Mouse (Mus musculus) thymus, postnatal 14 days (tissue): ENCODE measurements at regions not wholly inside any gene's neighbourhood (a gene's known extent, or its start where the extent isn't known, plus 50 kb on each side); places are given as distances from the start of the nearest gene placed in this dataset.
A peak's percentile ranks its signal among the peaks of the same experiment; 100 is the strongest.
"Not testable (repeated sequence)": the region's sequence is repeated elsewhere in the genome, so short reads cannot be mapped to it uniquely, and the experiment has no call there.

ENCODE experiments used
- DNase-seq: peaks from one replicate; pipeline ENCODE4 v3.0.0; 2021

DNA sequence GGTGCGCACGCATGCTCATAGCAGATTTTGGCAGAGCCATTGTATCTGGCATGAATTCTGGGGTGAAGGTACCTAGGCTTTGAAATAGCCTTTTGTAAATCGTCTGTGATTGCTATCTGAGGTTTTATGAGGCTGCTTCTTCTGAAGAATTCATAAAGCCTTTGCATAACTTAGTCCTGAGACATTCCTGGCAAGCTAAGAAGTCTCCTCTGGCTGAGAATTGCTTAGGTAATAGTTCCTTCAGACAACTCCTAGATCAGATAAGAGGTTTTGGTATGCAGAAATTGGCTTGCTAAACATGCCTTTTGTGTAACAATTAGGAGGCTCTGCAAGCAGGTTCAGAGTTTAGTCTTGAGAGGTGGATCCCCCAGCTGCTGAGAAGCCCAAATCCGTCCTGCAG, 82.7 kb downstream of the Pmp22 start:
- DNase-seq = no peak

DNA sequence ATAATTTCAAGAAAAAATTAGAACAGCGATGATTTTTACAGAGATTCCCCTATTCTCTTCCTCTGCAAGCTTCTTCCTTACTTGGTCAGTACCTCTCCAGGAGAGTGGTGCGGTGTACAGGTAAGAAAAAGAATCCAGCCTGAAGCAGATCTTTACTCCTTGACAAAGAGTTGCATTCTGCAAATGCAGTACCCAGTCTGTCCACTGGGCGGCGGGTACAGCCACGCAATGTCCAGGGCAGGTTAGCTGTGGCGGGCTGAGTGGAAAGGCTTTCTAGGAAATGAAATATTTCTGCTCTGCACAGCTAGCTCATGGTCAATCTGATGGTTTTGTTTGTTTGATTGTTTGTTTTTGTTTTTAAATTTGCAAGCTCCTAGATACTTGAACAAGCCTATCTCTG, 84.3 kb downstream of the Pmp22 start:
- peak; percentile 80 for DNase-seq

DNA sequence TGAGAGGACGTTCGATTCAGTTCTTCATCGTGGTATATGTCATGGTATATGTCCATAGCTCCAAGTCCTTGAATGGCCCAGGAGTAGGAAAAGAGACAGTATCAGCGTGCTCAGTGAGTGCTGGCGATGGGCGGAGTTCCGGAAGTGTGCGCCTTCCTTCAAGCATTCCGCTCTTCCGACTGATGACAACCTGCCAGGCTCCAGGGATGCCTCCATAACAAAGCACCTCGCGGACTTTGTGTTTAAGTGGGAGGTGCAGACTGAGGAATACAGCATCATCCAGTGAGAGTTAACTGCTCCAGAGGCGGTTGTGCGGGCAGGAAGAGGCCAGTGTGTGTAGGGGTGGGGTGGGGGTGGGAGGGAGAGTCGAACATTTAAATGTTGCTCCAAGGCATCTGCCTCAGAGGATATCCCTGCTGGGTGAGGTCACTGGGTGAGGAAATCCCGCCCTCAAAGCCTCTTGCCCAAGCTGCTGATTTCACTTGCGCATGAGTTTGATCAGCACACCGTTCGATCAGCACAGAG, 85.2 kb downstream of the Pmp22 start:
- no peak for DNase-seq

DNA sequence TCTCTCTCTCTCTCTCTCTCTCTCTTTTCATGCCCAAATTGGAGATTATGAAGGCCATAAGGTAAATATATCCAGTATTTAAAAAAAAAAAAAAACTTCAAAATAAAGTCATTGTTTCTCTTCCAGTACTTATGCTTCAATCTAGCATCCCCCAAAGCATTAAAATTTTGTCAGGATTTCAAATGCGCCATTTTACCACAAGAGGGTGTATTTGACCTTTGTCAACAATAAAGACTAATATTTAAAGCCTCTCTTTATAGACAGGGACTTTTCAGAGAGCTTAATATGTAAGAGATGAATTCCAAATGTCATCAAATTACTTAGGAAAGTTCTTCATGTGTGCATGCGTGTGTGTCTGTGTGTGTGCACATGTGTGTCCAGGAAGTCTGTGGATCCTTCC, 87.2 kb downstream of the Pmp22 start:
- DNase-seq = no peak

DNA sequence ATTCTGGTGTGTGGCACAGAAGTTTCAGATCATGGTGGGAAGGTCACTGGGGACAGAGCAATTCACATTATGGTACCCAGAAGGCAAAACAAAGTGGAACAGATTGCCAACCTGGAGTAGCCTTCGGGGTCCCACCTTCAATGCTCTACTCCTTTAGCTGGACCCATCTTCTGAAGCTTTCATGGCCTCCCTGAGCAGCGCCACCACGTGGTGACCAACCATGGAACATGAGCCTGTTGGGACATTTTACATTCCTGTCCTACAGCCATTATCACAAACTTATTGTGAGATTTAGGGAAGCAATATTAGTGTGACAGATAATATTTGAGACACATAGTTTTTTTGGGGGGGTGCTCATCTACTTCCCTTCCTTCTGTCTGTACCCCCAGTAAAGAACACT, 88.3 kb downstream of the Pmp22 start:
- no peak for DNase-seq

DNA sequence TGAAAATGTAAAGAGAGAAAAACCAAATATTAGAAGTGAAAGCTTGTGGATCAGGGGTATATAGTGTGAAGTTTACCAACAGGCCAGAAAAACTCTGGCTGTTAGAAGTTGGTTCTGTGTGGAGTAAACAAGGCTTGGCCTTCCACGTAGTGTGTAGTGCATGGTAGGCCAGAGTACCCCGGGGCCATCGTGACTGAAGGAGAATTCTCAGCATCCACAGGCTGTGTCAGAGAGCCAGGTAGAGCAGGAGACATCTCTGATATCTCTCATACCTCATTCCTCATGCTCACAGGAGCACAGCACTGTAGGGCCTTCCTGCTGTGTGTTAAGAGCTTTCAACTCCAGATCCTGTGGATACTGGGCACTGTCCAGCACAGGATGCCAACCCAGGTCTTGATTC, 97.7 kb downstream of the Pmp22 start:
- DNase-seq = no peak

DNA sequence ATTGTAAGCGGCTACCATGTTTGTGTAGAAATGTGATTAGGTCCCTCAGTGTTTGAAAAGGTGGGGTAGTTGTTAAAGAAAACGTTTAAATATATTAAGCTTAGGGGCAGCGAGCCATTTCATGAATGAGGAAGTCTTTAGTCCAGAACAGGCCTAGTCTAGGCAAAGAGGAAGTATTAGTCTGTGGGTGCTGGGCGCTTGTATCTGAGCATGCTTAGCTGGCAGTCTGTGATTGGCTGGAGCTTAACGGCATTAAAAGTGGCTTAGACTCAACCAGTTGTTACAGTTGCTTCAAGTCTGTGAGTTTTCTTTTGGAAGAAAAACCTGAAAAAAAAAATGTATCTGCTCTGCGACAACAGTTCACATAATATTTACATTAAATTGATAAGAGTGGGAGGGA, 102.0 kb downstream of the Pmp22 start:
- no peak for DNase-seq

DNA sequence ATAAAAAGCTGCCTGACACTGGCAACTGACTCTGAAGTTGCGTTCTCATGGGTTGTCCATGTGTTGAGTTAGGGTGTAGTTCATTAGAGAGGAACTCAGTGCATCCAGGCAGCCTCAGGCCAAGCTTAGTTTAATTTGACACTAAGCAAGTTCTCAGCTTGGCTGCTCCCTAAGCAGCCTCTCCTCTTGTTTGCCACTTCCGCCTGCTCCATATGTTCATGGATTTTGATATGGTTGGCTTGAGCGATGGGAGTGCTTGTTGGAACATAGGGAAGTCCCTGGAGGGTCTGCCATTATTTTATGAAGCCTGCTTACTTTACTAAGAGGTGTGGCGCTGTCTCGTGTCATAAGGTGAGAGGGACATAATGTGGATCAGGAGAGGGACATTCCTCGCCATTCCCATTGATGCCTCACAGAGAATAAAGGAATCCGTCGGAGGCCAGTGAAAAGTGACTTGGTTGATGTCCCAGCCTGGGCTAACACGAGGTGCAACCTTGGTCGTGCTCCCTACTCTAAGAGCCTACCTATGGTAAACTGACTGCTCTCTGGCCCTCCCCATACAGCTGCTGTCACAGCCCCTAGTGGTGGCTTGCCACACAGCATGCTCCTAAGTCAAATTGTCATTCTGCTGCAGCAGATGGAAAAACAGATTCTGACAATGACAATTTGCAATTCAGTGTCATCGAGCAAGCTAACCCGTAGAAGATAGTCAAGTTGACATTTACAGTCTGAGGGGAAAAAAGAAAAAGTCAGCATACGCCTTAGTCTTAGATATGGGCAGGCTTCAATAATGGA, 104.6 kb downstream of the Pmp22 start:
- DNase-seq = peak; percentile 18

DNA sequence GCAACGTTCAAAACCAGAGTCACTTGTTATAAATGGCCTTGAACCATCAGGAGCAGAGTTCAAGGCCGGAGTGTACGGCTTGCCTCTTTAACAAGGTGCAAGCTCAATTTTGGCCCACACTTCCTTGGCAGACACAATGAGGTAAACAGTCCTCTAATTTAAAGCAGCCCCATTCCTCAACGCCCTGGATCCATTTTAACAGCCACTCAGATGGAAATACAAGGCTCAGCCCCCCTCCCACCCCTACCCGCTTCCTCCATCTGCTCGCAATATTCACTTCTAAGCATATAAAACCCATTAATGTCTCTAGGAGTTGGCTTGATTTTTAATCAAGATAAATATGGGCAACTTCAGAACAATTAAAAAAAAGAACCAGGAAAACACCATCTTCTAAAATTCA, 105.7 kb downstream of the Pmp22 start:
- no peak for DNase-seq

DNA sequence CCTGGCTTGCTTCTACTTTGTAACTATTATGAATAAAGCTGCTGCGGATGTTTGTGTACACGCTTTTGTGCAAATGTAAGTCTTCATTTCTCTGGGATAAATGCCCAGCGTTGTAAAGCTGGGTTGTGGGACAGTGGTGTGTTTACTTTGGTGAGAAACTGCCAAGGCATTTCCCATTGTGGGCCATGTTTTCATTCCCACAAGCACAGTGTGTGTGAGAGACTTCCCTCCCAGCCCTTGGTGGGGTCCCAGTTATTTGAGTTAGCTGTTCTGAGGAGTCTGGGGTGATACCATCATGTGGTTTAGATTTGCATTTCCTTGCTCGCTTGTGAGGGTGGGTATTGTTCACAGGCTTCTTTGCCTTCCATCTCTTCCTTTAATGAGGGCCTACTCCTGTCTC, 109.9 kb downstream of the Pmp22 start:
- DNase-seq = no peak

DNA sequence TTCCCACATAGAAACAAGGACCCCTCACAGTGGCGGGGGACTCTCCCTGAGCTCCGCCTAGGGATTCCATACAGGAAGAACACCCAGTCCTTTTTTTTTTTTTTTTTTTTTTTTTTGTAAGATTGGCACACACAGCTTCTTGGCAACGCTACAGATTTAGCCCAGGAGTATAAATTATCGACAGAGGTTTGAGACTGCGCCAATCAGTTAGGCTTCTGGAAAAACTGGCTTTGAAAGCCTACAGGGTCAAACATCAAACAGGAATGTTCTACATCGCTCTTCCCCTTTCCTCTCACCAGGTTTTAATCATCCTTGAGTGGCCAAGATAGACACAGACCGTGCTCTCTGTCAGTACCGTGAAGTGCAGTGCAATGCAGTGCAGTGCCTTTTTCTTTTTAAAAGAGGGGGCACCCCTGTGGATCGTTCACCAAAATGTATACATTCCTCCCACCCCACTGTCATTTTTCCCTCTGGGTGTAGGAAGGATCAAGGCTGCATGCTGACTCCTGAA, 115.2 kb downstream of the Pmp22 start:
- DNase-seq = no peak

DNA sequence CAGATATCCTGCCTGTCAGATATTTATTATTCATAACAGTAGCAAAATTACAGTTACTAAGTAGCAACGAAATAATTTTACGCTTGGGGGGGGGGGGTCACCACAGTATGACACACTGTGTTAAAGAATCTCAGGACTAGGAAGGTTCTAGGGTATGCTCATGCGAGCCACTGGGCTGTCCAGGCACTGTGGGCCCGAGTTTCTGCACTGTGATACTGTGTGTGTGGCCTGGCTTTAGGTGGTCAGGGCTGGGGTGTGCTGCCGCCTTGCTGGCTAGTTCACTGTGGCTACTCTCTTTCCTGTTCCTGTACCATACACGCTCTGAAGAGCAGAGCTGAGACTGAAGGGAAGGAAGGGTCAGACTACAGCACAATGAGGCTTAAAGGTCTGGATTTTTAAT, 116.3 kb downstream of the Pmp22 start:
- no peak for DNase-seq

DNA sequence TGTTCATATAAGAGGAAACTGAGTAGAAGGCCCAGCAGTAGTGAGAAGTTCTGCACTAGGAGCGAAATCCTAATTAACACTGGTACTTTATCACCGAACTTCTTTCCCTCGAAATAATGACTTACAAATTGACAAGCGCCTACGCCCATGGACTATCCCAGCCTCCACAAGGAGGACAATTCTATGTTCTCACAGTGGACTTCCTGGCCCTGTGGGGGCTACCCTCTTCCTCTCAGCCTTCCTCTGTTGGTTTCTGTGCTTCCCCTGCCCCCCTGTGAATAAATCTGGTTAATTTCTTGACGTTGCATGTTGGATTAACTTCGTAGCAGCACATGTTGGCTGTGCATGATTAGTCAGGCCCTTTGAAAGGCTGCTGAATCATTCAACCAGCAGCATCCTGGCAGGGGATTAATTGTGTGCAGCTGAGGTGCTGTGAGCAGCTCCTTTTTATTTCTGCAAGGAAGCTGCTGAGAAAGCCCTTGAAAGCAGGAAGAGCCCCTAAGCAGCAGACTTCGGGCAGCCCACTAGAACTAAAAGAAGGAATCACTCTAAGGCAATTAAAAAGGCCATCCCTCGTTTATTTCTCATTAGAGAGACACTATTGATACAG, 117.4 kb downstream of the Pmp22 start:
- DNase-seq = no peak

DNA sequence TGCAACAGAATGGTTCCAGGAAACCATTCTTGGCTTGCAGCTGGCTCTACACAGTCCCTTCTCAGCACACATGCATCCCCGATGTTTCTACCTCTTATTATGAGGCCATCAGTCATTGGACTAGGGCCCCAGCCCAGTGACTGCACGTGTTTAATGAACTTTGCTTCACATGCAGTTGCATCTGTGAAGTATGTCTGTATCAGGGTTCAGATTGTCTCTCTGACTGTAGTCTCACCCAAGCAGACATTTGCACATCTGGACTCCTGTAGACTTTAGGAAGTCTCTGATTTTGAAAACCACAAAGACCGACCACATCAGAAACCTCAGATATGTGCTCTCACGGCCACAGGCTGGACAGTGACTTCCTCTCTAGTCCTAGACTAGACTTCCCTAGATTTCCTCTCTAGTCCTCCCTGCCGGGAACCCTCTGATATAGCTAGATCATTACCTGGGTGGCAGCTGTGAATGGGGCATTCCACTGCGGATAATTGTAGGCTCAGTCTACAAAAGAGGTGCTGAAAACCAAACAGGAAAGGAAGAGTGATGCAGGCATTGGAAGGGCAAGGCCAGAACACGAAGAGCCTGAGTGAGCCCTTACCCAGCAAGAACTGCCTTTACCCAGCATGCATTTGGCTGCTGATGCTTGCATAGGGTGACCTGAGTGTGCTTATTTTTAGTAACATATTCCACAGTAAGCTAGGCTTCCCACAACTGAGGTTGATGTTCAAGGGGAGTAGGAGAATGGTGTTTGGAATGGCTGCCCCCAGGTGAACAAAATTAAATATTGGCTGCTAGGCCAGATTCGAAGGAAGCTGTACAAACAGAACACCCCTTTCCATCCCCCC, 123.5 kb downstream of the Pmp22 start:
- no peak for DNase-seq

DNA sequence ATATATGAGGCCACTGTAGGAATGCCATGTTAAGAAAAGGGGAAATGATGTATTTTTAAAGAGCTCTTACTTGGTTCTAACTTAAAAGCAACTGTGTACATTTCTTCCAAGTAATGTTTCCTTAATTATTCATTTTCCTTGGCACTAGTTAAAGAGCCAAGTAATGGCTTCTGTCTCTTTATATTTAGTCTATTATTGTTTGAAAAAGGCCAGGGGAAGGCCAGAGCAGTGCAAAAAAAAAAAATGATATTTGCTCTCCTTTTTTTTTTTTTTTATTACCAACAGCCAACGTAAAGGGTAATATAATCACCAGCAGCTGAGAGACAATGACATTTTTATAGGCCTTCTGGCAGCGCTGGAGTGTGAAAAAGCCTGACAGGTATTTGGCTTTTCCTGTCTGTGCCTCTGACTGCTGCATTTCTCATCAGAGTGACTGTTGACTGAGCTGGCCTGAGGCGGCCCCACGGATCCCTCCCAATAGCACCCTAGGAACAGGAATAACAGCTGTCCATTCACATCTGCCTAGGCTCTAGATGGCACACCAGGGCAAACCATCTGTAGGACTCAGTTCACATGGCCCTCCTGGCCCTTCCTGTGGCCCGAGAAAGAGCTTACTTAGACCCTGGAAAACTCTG, 124.3 kb downstream of the Pmp22 start:
- DNase-seq = no peak

DNA sequence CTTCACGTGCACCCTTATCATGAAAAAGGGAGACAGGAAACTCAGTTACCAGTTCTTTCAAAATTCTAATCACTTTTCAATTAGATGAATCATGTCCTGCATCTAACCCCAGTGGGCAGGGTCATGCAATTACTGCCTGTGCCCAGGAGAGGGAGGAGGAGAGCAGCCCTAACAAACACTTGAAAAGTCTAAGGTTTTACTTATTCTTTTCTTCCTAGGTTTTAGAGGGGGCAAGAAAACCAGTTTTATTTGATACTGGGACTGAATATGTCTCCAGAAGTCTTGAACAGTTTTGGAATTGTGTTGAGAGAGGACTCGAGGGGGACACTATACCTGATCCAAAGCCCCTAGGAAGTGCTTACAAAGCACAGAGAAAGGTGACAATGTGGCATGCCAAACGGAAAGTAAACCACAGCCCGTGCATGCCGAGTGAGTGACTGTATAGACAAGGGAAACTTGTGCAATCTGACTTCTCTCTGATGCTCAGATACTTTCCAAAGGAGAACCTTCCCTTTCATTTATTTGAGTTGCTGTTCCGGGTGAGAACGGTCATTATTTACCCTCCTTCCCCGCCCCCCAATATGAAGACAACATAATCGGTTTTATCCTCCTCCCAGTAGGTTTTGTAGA, 135.8 kb downstream of the Pmp22 start:
- peak; percentile 55 for DNase-seq

DNA sequence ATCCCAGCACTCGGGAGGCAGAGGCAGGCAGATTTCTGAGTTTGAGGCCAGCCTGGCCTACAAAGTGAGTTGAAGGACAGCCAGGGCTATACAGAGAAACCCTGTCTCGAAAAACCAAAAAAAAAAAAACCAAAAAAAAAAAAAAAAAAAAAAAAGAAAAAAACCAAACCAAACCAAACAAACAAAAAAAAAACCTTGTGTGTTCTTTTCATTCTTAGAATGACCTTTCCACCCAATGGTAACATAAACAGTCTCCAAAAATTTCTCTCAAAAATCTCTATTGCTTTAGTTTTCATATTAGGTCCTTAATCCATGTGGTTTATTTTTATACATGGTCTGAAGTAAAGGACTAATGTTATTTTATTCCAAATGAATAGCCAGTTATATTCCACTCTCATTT, 137.5 kb downstream of the Pmp22 start:
- not testable (repeated sequence) for DNase-seq

DNA sequence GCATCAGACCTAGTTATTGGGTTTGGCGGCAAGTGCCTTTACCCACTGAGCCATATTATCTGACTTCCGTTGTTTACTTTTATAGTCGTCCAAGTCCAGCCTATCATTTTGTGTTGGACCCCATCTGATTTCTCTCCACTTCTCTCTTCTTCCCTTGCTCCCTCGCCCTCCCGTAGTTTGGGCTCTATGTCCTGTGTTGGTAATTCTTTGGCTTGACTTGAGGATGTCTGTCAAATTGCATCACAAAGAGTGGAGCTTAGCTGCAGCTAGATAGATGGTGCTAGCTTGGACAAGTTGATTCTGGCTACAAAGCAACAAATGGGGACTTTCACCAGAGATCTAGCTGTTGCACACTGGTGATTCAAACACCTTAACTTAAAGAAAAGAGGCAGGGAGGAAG, 147.9 kb downstream of the Pmp22 start:
- DNase-seq = no peak

DNA sequence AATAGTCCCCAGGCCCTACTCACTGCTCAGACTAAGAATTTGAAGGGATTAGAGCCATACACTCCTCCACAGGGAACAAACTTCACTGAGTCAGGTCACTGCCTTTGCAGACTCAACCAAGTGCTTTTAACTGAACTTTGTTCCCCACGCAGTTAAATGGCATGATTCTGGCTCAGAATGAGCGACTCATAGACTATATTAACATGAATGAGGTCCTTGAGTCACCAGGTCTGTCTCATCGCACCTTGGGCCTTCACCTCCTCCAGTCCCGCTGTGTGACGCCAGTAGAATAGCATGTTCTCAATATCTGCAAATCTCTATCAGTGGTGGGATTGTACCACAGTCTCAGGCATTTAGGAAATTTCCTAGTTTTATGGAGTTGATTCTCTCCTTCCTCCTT, 153.1 kb downstream of the Pmp22 start:
- DNase-seq = no peak

DNA sequence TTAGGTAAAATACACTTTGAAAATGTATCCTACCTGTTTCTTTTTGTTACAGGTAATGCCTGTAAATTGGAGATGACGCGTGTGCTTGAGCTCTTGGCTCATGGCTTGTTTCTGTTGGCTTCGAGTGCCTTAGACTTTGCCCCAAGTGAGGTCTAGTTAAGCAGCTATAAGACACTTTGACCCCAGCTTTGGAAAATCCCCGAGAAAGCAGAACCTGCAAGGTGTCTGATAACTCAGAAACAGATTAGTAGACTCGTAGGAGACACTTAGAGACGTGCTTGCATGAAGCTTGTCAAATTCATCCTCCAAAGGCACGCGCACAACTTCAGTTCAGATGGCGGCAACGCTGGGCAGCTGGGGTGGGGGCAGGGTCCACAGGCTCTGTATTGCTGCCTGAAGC, 153.8 kb downstream of the Pmp22 start:
- DNase-seq = no peak

DNA sequence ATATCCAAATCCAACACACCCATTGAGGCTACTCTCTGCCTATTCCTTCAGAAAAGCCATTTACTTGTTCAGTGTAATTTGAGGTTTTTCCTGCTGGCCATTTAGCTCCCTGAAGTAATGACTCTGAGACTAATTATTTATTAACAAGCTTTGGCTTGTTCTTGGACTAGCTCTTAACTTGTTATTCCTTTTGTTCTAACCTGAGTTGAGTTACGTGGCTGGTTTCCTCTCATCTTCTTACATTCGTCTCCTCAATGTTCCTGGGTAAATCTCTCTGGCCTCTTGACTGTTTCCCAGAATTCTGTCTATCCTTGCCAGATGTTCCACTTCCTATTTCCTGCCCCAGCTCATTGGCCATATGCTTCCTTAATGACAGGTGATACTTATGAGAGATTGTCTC, 157.2 kb downstream of the Pmp22 start:
- DNase-seq = no peak

DNA sequence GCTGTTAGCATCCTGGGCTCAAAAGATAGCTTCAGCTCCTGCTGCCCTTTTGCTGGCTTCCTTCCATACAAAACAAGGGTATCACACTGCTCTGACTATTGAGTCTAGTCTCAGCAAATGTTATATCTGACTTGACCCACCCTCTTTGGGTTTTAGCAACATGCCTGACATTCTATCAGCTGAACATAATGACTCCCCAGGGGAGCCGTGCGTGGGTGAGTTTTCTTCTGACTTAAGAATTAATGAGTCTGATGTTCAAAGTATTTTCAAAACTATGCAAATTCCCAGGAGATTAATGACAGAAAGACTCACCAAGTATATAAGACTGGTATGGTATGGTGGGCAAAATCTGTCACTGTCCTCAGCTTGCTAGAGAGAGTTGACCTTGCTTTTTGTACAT, 159.0 kb downstream of the Pmp22 start:
- no peak for DNase-seq

DNA sequence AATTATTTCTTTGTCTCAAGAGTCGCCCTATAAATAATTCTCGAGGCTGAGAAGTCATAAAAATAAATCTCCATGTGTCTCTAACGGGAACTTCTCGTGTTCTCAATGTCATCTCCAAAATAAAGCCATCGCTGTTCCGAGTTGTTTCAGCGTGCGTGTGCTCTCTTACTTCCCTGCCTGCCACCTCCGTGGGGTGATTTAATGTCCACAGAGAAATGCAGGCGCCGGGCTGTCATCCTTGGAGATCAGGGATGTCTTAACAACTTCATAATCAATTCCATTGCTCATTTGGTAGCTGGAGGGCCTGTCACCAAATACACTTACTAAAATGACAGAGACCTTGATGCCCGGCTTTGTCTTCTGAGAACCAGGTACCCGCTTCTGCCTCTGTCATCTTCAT, 161.8 kb downstream of the Pmp22 start:
- DNase-seq = no peak
